Mouse (Mus musculus): Measurements from ENCODE around the gene Hibch. TPM values are rescaled to one million over a fixed set of nuclear protein-coding genes. Genes with fewer than 3 reads are reported as not detected.

Hibch gene
- polyA plus RNA-seq, 1 experiment from 2014 or later = 25.0 TPM

DNA sequence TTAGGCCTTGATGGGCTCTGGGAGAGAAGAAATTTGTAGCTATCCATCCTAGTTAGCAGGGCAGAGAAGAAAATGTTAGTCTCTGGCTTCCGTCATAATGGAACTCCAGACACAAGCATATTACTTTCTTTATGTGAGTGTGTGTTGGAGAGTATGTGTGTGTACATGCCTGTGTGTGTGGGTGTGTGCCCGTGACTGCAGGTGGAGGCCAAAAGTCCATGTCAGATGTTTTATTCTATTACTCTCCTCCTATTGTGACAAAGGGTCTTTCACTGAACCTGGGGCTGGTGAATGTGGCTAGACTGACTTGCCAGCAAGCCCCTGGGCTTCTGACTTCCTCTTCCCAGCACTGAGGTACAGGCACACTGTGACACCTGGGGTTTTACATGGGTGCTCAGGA is 109.7 kb downstream of the Hibch start:
- no peak overlapping the region for H3K27ac ChIP-seq
- no peak overlapping the region for H3K4me3 ChIP-seq
- H3K4me1 ChIP-seq = peaks cover 10% of the 10 kb centered on the region
- H3K9ac ChIP-seq = no peak overlapping the region
- H3K36me3 ChIP-seq = no peaks in the 10 kb centered on the region
- 0 out of 2 replicates have a peak, but pooled peaks cover 3% of the 10 kb centered on the region for H3K27me3 ChIP-seq
- ATAC-seq (ENCODE audit: insufficient number of reproducible peaks, insufficient read depth, low FRiP score, low TSS enrichment) = no peak
- H3K4me2 ChIP-seq (replicated peaks) = no peak overlapping the region
- 74% methylated on average over 2 of the region's 2 CpGs for WGBS
- no peaks in the 10 kb centered on the region for H3K9me3 ChIP-seq

DNA sequence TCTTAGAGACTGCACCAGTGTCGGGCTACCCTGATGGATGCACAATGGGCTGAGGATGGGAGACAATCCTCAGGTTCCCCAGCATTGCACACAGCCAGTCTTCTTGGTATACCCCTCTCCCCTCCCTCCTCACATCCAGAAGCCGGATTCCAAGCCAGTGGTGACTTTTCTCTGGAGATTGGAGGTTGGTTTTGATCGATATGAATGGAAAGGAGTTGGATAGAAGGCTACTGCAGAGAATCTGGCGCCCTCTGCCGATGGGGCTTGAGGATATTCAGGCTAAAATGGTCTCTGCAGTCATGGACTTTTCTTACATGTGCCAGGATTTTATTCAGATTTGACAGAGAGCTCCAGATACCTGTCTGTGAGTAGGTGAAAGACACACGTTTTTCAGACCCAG is 110.4 kb downstream of the Hibch start:
- H3K9me3 ChIP-seq = no peaks in the 10 kb centered on the region
- peaks cover 10% of the 10 kb centered on the region for H3K4me1 ChIP-seq
- no peaks in the 10 kb centered on the region for H3K36me3 ChIP-seq
- 37% methylated on average over 6 of the region's 6 CpGs for WGBS
- ATAC-seq (ENCODE audit: insufficient number of reproducible peaks, insufficient read depth, low FRiP score, low TSS enrichment) = no peak
- no peak overlapping the region for H3K9ac ChIP-seq
- 0 out of 2 replicates have a peak, but pooled peaks cover 3% of the 10 kb centered on the region for H3K27me3 ChIP-seq
- no peak overlapping the region for H3K4me2 ChIP-seq (replicated peaks)
- no peak overlapping the region for H3K27ac ChIP-seq
- H3K4me3 ChIP-seq = no peak overlapping the region

DNA sequence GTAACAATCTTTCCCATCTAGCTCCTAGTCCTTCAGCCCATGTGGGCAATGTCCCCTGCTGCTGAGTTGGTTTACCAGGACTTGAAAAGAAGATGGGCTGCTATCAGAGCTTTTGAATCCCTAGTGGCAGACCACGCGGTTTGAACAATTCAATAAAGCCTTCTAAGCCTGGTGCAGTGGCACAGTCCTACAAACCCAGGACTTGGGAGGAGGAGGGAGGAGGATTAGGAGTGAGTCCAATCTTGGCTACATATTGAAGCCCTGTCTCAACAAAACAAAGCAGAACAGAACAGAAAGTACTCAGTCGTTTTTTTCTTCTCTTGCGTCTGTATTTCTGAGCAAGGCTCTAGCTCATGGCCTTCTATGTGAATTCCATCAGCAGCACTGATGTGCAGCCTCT is 112.0 kb downstream of the Hibch start:
- 0 out of 2 replicates have a peak, but pooled peaks cover 3% of the 10 kb centered on the region for H3K27me3 ChIP-seq
- WGBS = 79% methylated on average over 4 of the region's 4 CpGs
- no peak overlapping the region for H3K4me2 ChIP-seq (replicated peaks)
- no peak overlapping the region for H3K4me3 ChIP-seq
- H3K27ac ChIP-seq = no peak overlapping the region
- H3K9ac ChIP-seq = no peak overlapping the region
- peaks cover 10% of the 10 kb centered on the region for H3K4me1 ChIP-seq
- H3K9me3 ChIP-seq = no peaks in the 10 kb centered on the region
- no peaks in the 10 kb centered on the region for H3K36me3 ChIP-seq
- no peak for ATAC-seq (ENCODE audit: insufficient number of reproducible peaks, insufficient read depth, low FRiP score, low TSS enrichment)

DNA sequence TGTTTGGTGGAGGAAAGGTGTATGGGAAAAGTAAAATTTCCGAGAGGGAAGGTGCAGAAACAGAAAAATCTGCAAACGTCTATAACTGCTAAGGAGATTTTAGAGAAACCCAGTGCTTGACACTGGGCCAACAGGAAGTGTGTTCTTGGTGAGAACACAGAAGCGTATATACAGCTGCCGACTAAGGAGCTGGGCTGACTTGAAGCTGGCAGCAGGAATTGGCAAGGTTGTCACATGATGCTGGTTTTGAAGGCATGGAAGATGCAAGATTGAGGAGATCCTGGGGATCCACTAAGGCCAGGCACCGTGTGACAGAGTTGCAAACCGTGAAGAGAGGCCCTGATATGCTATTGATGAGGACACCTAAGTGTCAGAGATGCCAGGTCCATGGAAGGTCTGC is 115.5 kb downstream of the Hibch start:
- Histone ChIP-seq H3K4me3 (no peak overlapping the region), H3K27me3 (no peaks in the 10 kb centered on the region), H3K27ac (no peak overlapping the region), H3K4me1 (no peaks in the 10 kb centered on the region), H3K36me3 (no peaks in the 10 kb centered on the region), H3K9ac (no peak overlapping the region), H3K9me3 (no peaks in the 10 kb centered on the region), H3K4me2 (replicated peaks) (no peak overlapping the region)
- WGBS = 77% methylated on average over 6 of the region's 6 CpGs
- no peak for ATAC-seq (ENCODE audit: insufficient number of reproducible peaks, insufficient read depth, low FRiP score, low TSS enrichment)

DNA sequence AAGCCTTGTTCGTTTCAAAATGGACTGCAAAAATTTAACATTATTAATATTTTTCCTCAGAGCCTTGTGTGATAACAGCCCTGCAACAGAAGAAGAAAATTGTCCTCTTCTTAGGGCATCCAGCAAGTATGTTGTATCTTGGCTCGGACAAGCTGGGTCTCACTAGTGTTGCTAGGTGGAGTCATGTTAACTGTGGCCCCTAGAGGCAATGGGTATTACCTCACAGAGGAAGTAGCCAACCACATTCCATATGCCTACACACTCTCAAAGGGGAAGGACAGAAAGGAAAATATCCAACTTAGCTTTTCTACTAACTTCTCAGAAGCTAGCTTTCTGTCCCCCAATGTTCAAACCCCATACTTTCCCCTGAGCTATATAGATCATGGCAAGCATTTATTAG is 118.4 kb downstream of the Hibch start:
- H3K36me3 ChIP-seq = no peaks in the 10 kb centered on the region
- no peak overlapping the region for H3K4me3 ChIP-seq
- no peak overlapping the region for H3K9ac ChIP-seq
- H3K27me3 ChIP-seq = no peaks in the 10 kb centered on the region
- 56% methylated on average over 2 of the region's 2 CpGs for WGBS
- H3K27ac ChIP-seq = no peak overlapping the region
- no peak overlapping the region for H3K4me2 ChIP-seq (replicated peaks)
- no peak for ATAC-seq (ENCODE audit: insufficient number of reproducible peaks, insufficient read depth, low FRiP score, low TSS enrichment)
- no peaks in the 10 kb centered on the region for H3K9me3 ChIP-seq
- H3K4me1 ChIP-seq = no peaks in the 10 kb centered on the region

DNA sequence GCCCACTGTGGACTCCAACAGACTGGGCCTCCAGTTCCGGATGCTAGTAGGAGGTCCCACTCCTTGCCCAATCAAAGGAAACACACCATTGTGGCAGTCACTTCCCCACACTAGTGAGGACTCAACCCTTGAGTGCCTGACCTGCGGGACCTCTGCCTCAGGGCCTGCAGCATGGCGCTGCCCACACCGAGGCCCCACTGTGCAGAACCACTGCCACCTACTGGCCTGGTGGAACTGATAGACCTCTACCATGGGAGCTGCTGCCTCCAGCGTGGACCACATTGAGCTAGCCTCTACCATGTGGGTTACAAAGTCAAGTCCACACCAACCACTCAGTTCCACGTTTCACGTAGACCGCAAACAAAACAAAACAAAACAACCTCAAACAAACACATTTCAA is 119.9 kb downstream of the Hibch start:
- H3K27ac ChIP-seq = no peak overlapping the region
- 75% methylated on average over 8 of the region's 8 CpGs for WGBS
- no peak for ATAC-seq (ENCODE audit: insufficient number of reproducible peaks, insufficient read depth, low FRiP score, low TSS enrichment)
- no peaks in the 10 kb centered on the region for H3K27me3 ChIP-seq
- H3K4me3 ChIP-seq = no peak overlapping the region
- no peak overlapping the region for H3K9ac ChIP-seq
- H3K36me3 ChIP-seq = no peaks in the 10 kb centered on the region
- H3K9me3 ChIP-seq = no peaks in the 10 kb centered on the region
- no peak overlapping the region for H3K4me2 ChIP-seq (replicated peaks)
- no peaks in the 10 kb centered on the region for H3K4me1 ChIP-seq

Other genes with a start within 250 kb of the Hibch start
- 11.3 and 12.2 TPM in 2 replicates for gene Nemp2, start 214.2 kb upstream of the Hibch start, polyA plus RNA-seq (2016; fragmentation: Nextera tagmentation; extraction: Ambion mirVana)
- 1.6 and 1.7 TPM in 2 replicates for gene Mfsd6, start 117.5 kb upstream of the Hibch start, polyA plus RNA-seq (2016; fragmentation: Nextera tagmentation; extraction: Ambion mirVana)
- 16.3 and 18.1 TPM in 2 replicates for gene Inpp1, start 27.2 kb upstream of the Hibch start, polyA plus RNA-seq (2016; fragmentation: Nextera tagmentation; extraction: Ambion mirVana)
- gene 1700019D03Rik, start 175.2 kb downstream of the Hibch start, polyA plus RNA-seq (2016; fragmentation: Nextera tagmentation; extraction: Ambion mirVana) = 4.7 and 6.0 TPM in 2 replicates
- gene Mstn, start 216.7 kb downstream of the Hibch start, polyA plus RNA-seq (2016; fragmentation: Nextera tagmentation; extraction: Ambion mirVana) = 3.8 and 3.9 TPM in 2 replicates

Data from embryonic facial prominence, embryonic 12.5 days (tissue).